Mouse (Mus musculus) heart, postnatal 4 days (tissue): ENCODE data around the gene Fgfr2. TPM values are rescaled to one million over a fixed set of nuclear protein-coding genes. Genes with fewer than 3 reads are reported as not detected.
A peak's percentile ranks its signal among the peaks of the same experiment; 100 is the strongest.

Source experiments
- DNase-seq: peaks from one replicate; pipeline ENCODE4 v3.0.0; 2021
- total RNA-seq, 2 experiments: library from RNA; stranded (reverse); gene quantifications; 2 replicates each; pipeline ENCODE4 v1.2.3; 2021

Gene Fgfr2
- total RNA-seq, 2 experiments from 2014 or later, result 10.2 to 10.6 TPM

DNA sequence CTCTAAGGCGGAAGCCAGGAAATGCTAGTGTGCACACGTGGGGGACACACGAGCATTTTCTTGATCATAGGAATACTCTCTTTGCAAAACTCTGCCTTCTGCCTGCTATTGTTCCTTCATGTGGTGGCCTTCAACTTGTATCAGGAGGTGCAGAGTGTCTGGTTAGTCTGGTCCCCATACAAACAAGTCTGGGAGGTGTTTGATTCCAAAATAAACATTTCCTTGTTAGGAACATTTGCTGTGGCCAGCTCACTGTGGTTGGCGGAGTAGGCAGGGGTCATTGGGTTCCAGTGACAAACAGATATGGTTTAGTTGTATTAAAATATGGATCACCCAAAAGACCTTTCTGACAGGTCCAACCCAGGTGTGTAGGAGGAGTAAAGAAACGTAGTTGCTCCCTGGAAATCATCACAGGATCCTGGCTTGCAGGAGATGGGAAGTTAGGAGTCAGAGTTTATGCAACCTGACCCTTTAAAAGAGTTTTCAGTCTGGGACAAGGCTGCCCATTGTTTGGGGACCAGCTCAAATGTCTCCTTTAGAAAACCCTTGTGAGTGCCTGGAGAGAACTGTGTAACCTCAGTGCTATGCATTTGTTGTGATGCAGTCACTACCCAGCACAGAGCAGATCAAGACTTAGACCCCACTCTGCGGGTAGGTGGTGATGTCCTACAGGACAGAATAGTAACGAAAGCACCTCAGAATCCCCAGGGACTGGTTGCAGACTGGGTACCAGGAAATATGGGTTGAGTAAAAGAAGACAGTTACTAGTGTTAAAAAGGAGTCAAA lies 235.9 kb downstream of the Fgfr2 start:
- no peak for DNase-seq

DNA sequence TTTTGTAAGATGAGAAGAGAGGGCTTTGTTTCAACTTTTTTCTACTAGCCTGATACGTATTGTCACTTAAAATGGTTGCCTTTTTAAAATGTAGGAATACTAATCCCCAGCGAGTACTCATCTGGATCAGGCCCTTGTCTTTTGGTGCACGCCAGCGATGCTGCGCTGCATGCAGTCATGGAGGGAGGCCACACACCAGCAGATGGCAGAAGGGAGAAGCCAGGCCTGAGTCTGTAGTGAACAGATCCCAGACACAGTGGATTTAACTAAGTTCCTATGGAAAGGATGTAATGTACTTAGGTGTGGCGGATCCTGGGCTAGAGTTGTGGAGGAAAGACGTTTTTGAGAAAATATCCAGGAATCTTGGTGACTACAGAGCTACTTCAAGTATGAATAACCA lies 239.1 kb downstream of the Fgfr2 start:
- no peak for DNase-seq

DNA sequence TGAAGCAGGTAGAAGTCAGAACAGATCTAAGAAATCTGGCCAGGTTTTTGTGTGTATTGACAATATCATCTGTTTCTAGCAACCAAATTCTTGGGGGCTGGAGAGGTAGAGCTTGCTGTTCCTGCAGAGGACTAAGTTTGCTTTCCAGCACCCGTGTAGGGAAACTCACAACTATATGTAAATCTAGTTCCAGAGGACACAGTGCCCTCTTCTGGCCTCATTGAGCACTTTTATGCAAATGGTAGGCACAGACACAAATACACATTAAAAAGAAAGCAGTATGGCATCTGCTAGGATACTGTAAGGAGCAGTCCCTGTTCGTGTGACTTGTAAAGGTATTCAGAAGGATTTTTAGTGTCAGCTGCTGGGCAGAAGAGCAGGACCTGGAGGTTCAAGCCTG lies 240.8 kb downstream of the Fgfr2 start:
- DNase-seq, result no peak

DNA sequence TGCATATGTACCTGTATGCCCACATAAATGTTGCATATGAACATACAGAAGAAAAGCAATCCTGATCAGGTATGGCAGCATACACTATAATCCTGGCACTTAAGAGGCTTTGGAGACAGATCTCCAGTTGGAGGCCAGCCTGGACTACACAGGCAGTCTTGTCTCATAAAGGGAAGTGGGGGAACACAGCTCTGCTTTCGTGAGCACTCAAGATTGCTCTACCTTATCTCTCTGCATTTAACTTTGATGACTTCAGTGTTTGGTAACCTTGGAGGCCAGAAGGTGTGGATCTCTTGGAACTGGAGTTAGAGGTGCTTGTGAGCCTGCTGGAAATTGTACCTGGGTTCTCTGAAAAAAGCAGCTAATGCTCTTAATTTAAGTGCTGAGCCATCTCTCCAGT lies 242.9 kb downstream of the Fgfr2 start:
- DNase-seq, result no peak

DNA sequence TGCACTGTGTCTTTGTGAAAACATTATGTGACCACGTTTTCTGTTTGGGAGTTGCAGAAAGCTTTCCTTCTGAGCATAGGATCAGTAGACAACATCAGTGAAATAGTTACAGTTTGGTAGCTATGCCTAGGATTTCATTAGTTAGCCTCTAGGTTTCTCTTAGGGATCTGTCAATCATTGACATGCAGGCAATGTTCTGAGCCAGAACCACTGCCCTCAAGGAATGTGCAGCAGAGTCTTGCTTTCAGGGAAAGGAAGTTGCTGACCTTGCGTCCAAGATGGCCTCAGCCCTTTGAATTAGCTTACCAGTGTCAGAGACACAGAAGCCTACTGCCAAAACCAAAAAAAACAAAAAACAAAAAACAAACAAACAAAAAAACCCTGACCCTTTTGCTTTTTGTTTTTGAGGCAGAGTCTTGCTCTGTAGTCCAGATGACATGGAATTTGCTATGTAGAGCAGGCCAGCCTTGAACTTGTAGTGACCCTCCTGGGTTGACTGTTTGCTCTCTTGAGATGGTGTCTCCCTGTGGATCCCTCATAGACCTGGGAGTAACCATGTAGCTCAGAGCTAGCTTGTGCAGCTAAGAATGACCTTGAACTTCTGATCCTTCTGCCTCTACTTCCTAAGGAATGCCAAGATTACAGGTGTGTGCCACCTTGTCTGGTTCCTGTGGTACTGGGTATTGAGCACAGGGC lies 247.6 kb downstream of the Fgfr2 start:
- no peak for DNase-seq

DNA sequence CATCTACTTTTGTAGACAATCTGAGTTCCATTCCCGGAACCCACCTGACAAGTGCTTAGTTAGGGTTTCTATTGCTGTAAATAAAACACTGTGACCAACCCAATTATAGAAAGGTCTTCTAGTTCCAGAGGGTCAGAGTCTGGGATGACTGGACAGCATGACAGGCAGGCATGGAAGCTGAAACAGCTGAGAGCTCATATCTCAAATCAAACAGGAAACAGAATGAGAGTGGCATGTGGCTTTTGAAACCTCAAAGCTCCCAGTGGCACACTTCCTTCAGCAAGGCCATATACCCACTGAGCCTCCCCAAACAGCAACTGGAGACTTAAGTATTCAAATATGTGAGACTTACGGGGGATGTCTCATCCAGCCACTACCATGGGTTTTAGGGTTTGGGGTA lies 250.1 kb downstream of the Fgfr2 start:
- DNase-seq, result no peak

- no peak for DNase-seq
These were observed 256.8 kb downstream of the Fgfr2 start for GRCm38 (mm10) chr7:132866316-132866715.

GRCm38 (mm10) chr7:132859042-132859958 lies 263.9 kb downstream of the Fgfr2 start, which contains the start of gene Abraxas2:
Gene Abraxas2 (plus strand): TSS chr7:132859225.
- peak; percentile 91 for DNase-seq

- no peak for DNase-seq
These were observed 265.0 kb downstream of the Fgfr2 start for GRCm38 (mm10) chr7:132858043-132858608.

GRCm38 (mm10) chr7:132856083-132856482 lies 267.1 kb downstream of the Fgfr2 start:
- no peak for DNase-seq

- DNase-seq, result no peak
These were observed 269.2 kb downstream of the Fgfr2 start for GRCm38 (mm10) chr7:132853946-132854345.

- DNase-seq, result no peak
These were observed 269.8 kb downstream of the Fgfr2 start for GRCm38 (mm10) chr7:132853361-132853760.

GRCm38 (mm10) chr7:132852173-132852844 lies 270.8 kb downstream of the Fgfr2 start, which contains the start of gene Eef1akmt2:
Gene Eef1akmt2 (minus strand): TSS chr7:132852673.
- peak; percentile 82 for DNase-seq

- DNase-seq, result no peak
These were observed 280.0 kb downstream of the Fgfr2 start for GRCm38 (mm10) chr7:132843152-132843551.

DNA sequence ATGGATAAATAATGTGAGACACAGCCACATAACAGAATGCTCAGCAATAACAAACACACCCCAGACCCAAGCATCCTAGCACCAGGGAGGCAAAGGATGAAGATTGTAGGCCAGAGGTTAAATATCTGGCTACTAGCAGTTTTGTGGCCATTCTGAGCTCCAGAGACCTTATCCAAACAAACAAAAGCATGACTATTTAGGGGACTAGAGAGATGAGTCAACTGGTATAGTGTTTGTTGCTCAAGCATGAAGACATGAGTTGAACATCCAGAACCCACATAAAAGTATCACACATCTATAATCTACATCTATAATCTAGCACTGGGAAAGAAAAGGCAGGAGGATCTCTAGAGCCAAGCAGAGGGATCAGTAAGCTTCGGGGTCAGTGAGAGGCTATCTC lies 280.7 kb downstream of the Fgfr2 start:
- no peak for DNase-seq

DNA sequence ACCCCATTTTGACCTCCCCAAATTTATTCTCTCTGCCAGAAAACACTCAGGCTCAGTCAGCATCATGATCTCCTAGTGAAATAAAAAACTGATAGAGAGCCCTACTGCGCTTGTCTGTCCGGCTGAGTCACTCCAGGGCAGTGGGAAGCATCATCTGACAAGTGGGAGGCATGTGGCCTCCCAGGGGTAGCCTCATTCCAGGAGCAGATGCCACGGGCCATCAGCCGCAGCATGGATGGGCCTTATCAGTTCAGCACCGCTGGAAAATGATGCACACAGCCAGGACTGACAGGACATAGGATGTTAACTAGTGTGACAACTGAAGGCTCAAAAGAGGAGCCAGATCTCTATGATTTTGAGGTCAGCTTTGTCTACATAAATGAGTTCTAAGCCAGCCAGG lies 281.9 kb downstream of the Fgfr2 start:
- DNase-seq, result no peak

- DNase-seq, result no peak
These were observed 292.2 kb downstream of the Fgfr2 start for GRCm38 (mm10) chr7:132830955-132831354.

- no peak for DNase-seq
These were observed 298.7 kb downstream of the Fgfr2 start for GRCm38 (mm10) chr7:132824346-132825022.

GRCm38 (mm10) chr7:132823832-132824231 lies 299.3 kb downstream of the Fgfr2 start:
- DNase-seq, result no peak

GRCm38 (mm10) chr7:132820692-132821091 lies 302.5 kb downstream of the Fgfr2 start:
- no peak for DNase-seq

DNA sequence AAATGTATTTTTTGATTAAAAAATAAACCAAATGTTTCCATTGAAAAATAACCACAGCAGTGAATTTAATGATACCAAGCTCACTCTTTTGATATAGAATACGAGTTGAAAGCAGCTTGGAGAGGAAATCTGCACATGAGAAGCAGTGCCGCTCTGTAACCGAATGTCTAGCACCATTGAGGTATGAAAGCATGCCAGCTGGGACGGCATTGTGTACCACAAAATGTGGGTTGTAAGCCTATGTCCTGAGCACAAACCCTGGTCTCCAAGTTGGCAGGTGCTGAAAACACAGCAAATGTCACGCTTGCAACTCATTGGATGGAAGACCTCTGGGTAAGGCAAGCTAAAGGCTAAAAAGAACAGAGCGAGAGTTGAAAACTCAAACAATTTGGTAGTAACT lies 306.1 kb downstream of the Fgfr2 start:
- no peak for DNase-seq
